Mouse (Mus musculus): ENCODE measurements around the gene Myo19. TPM values are rescaled to one million over a fixed set of nuclear protein-coding genes. Genes with fewer than 3 reads are reported as not detected.

Gene Myo19
- polyA plus RNA-seq, 1 experiment from 2014 or later = 10.2 TPM

Small RNA genes within 50 kb of the gene (microRNA-seq; reads per million reads assigned to microRNA genes)
- not detected for gene Gm23564

Other genes with a start within 250 kb of the Myo19 start
- gene Mrm1, start 60.6 kb upstream of the Myo19 start, polyA plus RNA-seq (2016; fragmentation: Nextera tagmentation; extraction: Ambion mirVana) = 8.1 and 8.8 TPM in 2 replicates
- 12.3 and 13.5 TPM in 2 replicates for gene Dhrs11, start 51.2 kb upstream of the Myo19 start, polyA plus RNA-seq (2016; fragmentation: Nextera tagmentation; extraction: Ambion mirVana)
- gene Ggnbp2, start 9.3 kb upstream of the Myo19 start, polyA plus RNA-seq (2016; fragmentation: Nextera tagmentation; extraction: Ambion mirVana) = 73.6 and 75.1 TPM in 2 replicates
- gene Pigw, start 137 bp downstream of the Myo19 start, polyA plus RNA-seq (2016; fragmentation: Nextera tagmentation; extraction: Ambion mirVana) = 2.3 and 2.6 TPM in 2 replicates
- gene Znhit3, start 36.2 kb downstream of the Myo19 start, polyA plus RNA-seq (2016; fragmentation: Nextera tagmentation; extraction: Ambion mirVana) = 63.8 and 65.3 TPM in 2 replicates
- gene Car4, start 77.6 kb downstream of the Myo19 start, polyA plus RNA-seq (2016; fragmentation: Nextera tagmentation; extraction: Ambion mirVana) = 0.86 and 1.4 TPM in 2 replicates